Mouse (Mus musculus): ENCODE measurements around the gene Nup153.

Nup153 gene

GRCm38 (mm10) chr13:46669620-46670271 is 58.0 kb downstream of the Nup153 start:
- in situ Hi-C loops (cut with MboI, MseI): loop anchor here (10.0 kb wide), 1 partner anchor 165 kb away; the partner anchor contains the start of gene Cap2

- in situ Hi-C loops (cut with MboI, MseI): loop anchor here (10.0 kb wide), 1 partner anchor 164 kb away; the partner anchor contains the start of gene Cap2
These were observed 58.6 kb downstream of the Nup153 start, which contains the start of gene Fam8a1 for GRCm38 (mm10) chr13:46669048-46669619. Gene Fam8a1 (plus strand): TSS chr13:46669522.

- in situ Hi-C loops (cut with MboI, MseI): loop anchor here (10.0 kb wide), 1 partner anchor 159 kb away; the partner anchor contains the start of gene Cap2
These were observed 64.2 kb downstream of the Nup153 start for GRCm38 (mm10) chr13:46663461-46663964.

- in situ Hi-C loops (cut with MboI, MseI): no loop called here
These were observed 68.5 kb downstream of the Nup153 start for GRCm38 (mm10) chr13:46659211-46659610.

GRCm38 (mm10) chr13:46654566-46654965 is 73.2 kb downstream of the Nup153 start:
- in situ Hi-C loops (cut with MboI, MseI): no loop called here

GRCm38 (mm10) chr13:46653671-46654070 is 74.1 kb downstream of the Nup153 start:
- in situ Hi-C loops (cut with MboI, MseI): no loop called here

- in situ Hi-C loops (cut with MboI, MseI): no loop called here
These were observed 75.1 kb downstream of the Nup153 start for GRCm38 (mm10) chr13:46652671-46653070.

GRCm38 (mm10) chr13:46651853-46652252 is 75.9 kb downstream of the Nup153 start:
- in situ Hi-C loops (cut with MboI, MseI): no loop called here

- in situ Hi-C loops (cut with MboI, MseI): no loop called here
These were observed 82.3 kb downstream of the Nup153 start for GRCm38 (mm10) chr13:46645476-46645875.

- in situ Hi-C loops (cut with MboI, MseI): loop anchor here (5.0 kb wide), 1 partner anchor 332 kb away; no protein-coding TSS in a partner anchor
These were observed 83.6 kb downstream of the Nup153 start for GRCm38 (mm10) chr13:46644175-46644574.

GRCm38 (mm10) chr13:46642318-46642717 is 85.4 kb downstream of the Nup153 start:
- in situ Hi-C loops (cut with MboI, MseI): loop anchor here (5.0 kb wide), 1 partner anchor 330 kb away; no protein-coding TSS in a partner anchor

GRCm38 (mm10) chr13:46640608-46641468 is 86.9 kb downstream of the Nup153 start:
- in situ Hi-C loops (cut with MboI, MseI): loop anchor here (5.0 kb wide), 1 partner anchor 329 kb away; no protein-coding TSS in a partner anchor

- in situ Hi-C loops (cut with MboI, MseI): no loop called here
These were observed 93.6 kb downstream of the Nup153 start for GRCm38 (mm10) chr13:46634133-46634488.

GRCm38 (mm10) chr13:46633320-46634132 is 94.2 kb downstream of the Nup153 start:
- in situ Hi-C loops (cut with MboI, MseI): no loop called here

GRCm38 (mm10) chr13:46632796-46633195 is 94.9 kb downstream of the Nup153 start:
- in situ Hi-C loops (cut with MboI, MseI): no loop called here

All from T-helper 1 cell (primary cell).